Mouse (Mus musculus) testis, adult 2 months (tissue): ENCODE measurements around the gene Dnajb14. TPM values are rescaled to one million over a fixed set of nuclear protein-coding genes. Genes with fewer than 3 reads are reported as not detected.
"Not testable (repeated sequence)": the region's sequence is repeated elsewhere in the genome, so short reads cannot be mapped to it uniquely, and the experiment has no call there.

Source experiments
- H3K27ac ChIP-seq: fragments of 200-500 bp; 2 replicates; pipeline ENCODE4 v1.5.1; 2012; ENCODE audit warnings: low read depth, low read length; ENCODE audit not compliant: control insufficient read depth, insufficient read depth
- H3K27me3 ChIP-seq: fragments of 200-500 bp; 2 replicates; pipeline ENCODE4 v1.6.1; 2012; ENCODE audit warnings: mild to moderate bottlenecking, low read length, moderate library complexity; ENCODE audit not compliant: control insufficient read depth, insufficient read depth
- H3K36me3 ChIP-seq: fragments of 200-500 bp; 2 replicates; pipeline ENCODE4 v1.6.1; 2012; ENCODE audit warnings: mild to moderate bottlenecking, low read length; ENCODE audit not compliant: control insufficient read depth, insufficient read depth
- H3K4me1 ChIP-seq: fragments of 200-500 bp; 2 replicates; pipeline ENCODE4 v1.6.1; 2012; ENCODE audit warnings: low read length; ENCODE audit not compliant: control insufficient read depth, insufficient read depth
- H3K4me3 ChIP-seq: fragments of 200-500 bp; 2 replicates; pipeline ENCODE4 v1.5.1; 2012; ENCODE audit warnings: low read depth, mild to moderate bottlenecking, low read length, moderate library complexity, mixed read lengths; ENCODE audit not compliant: control insufficient read depth
- CTCF ChIP-seq: fragments of 200-500 bp; IDR thresholded peaks from 2 replicates; pipeline ENCODE4 v1.5.1; 2012; ENCODE audit warnings: low read depth, mild to moderate bottlenecking, inconsistent platforms, low read length, moderate library complexity; ENCODE audit not compliant: control insufficient read depth, insufficient read depth, insufficient replicate concordance
- POLR2A ChIP-seq: fragments of 200-500 bp; IDR thresholded peaks from 2 replicates; pipeline ENCODE4 v1.6.1; 2012; ENCODE audit warnings: low read depth, mild to moderate bottlenecking, inconsistent platforms, low read length, moderate library complexity; ENCODE audit not compliant: control insufficient read depth
- polyA plus RNA-seq: library from polyadenylated mRNA; depleted of rRNA; stranded (reverse); fragments of >200 nt; gene quantifications from 2 replicates; pipeline ENCODE4 v1.2.3, GENCODE M21; 2012

Gene Dnajb14
- polyA plus RNA-seq, 1 experiment = 76.7 TPM

GRCm38 (mm10) chr3:137896386-137896785 lies 28.9 kb downstream of the Dnajb14 start:
- no peaks in the 10 kb centered on the region for H3K27me3 ChIP-seq
- H3K4me1 ChIP-seq = no peaks in the 10 kb centered on the region
- H3K4me3 ChIP-seq = no peak overlapping the region
- H3K27ac ChIP-seq = no peak overlapping the region
- TF ChIP-seq POLR2A (no peak), CTCF (no peak)
- no peaks in the 10 kb centered on the region; the same call in 1 of the 2 replicates for H3K36me3 ChIP-seq

- no peak overlapping the region for H3K27ac ChIP-seq
- TF ChIP-seq POLR2A (no peak), CTCF (no peak)
Observed at GRCm38 (mm10) chr3:137896867-137897266, 29.4 kb downstream of the Dnajb14 start.

GRCm38 (mm10) chr3:137897685-137898084 lies 30.2 kb downstream of the Dnajb14 start:
- no peaks in the 10 kb centered on the region for H3K4me1 ChIP-seq
- TF ChIP-seq POLR2A (no peak), CTCF (no peak)
- no peaks in the 10 kb centered on the region for H3K27me3 ChIP-seq
- no peaks in the 10 kb centered on the region; the same call in 1 of the 2 replicates for H3K36me3 ChIP-seq
- H3K27ac ChIP-seq = no peak overlapping the region
- H3K4me3 ChIP-seq = no peak overlapping the region

More at GRCm38 (mm10) chr3:137896867-137897266, 29.4 kb downstream of the Dnajb14 start:
- Histone ChIP-seq H3K36me3 (no peaks in the 10 kb centered on the region; the same call in 1 of the 2 replicates), H3K4me3 (no peak overlapping the region), H3K27me3 (no peaks in the 10 kb centered on the region), H3K4me1 (no peaks in the 10 kb centered on the region)

- no peaks in the 10 kb centered on the region for H3K4me1 ChIP-seq
- TF ChIP-seq CTCF = no peak
- TF ChIP-seq POLR2A = no peak
- H3K36me3 ChIP-seq = no peaks in the 10 kb centered on the region; the same call in 1 of the 2 replicates
- no peaks in the 10 kb centered on the region for H3K27me3 ChIP-seq
- H3K4me3 ChIP-seq = no peak overlapping the region
- no peak overlapping the region for H3K27ac ChIP-seq
Observed at GRCm38 (mm10) chr3:137900149-137900548, 32.7 kb downstream of the Dnajb14 start.

- Histone ChIP-seq H3K36me3 (no peaks in the 10 kb centered on the region), H3K4me3 (no peak overlapping the region), H3K27ac (no peak overlapping the region), H3K27me3 (no peaks in the 10 kb centered on the region), H3K4me1 (peaks cover 3% of the 10 kb centered on the region)
- TF ChIP-seq CTCF = no peak
- TF ChIP-seq POLR2A = no peak
Observed at GRCm38 (mm10) chr3:137913093-137913492, 45.6 kb downstream of the Dnajb14 start.

GRCm38 (mm10) chr3:137914567-137914966 lies 47.1 kb downstream of the Dnajb14 start:
- not testable (repeated sequence) for H3K4me1 ChIP-seq, H3K4me3 ChIP-seq, H3K36me3 ChIP-seq, H3K27me3 ChIP-seq, H3K27ac ChIP-seq

- Histone ChIP-seq H3K36me3 (no peaks in the 10 kb centered on the region; the same call in 1 of the 2 replicates), H3K27ac (peak overlapping the region; percentile 85), H3K4me1 (peaks cover 3% of the 10 kb centered on the region), H3K27me3 (no peaks in the 10 kb centered on the region), H3K4me3 (peak overlapping the region; percentile 88)
- TF ChIP-seq POLR2A (no peak), CTCF (no peak)
Observed at GRCm38 (mm10) chr3:137917694-137918171, 50.3 kb downstream of the Dnajb14 start.

GRCm38 (mm10) chr3:137918172-137918931 lies 50.9 kb downstream of the Dnajb14 start, which contains the start of gene Lamtor3:
Lamtor3 (plus strand) TSS chr3:137918506.
- no peaks in the 10 kb centered on the region; the same call in 1 of the 2 replicates for H3K36me3 ChIP-seq
- TF ChIP-seq CTCF = no peak
- TF ChIP-seq POLR2A = no peak
- H3K4me1 ChIP-seq = peaks cover 3% of the 10 kb centered on the region

More at GRCm38 (mm10) chr3:137918172-137918931, 50.9 kb downstream of the Dnajb14 start, which contains the start of gene Lamtor3:
- Histone ChIP-seq H3K4me3 (peak within 1 kb of the TSS; percentile 88), H3K27me3 (no peaks in the 10 kb centered on the region), H3K27ac (peak within 1 kb of the TSS; percentile 85)
